Mouse (Mus musculus): ENCODE data around the gene Fntb. TPM values are rescaled to one million over a fixed set of nuclear protein-coding genes. Genes with fewer than 3 reads are reported as not detected.
"Not testable (repeated sequence)": the region's sequence is repeated elsewhere in the genome, so short reads cannot be mapped to it uniquely, and the experiment has no call there.

Fntb gene
- total and polyA plus RNA-seq, 2 experiments from 2014 or later: 33.2 to 36.2 TPM

DNA sequence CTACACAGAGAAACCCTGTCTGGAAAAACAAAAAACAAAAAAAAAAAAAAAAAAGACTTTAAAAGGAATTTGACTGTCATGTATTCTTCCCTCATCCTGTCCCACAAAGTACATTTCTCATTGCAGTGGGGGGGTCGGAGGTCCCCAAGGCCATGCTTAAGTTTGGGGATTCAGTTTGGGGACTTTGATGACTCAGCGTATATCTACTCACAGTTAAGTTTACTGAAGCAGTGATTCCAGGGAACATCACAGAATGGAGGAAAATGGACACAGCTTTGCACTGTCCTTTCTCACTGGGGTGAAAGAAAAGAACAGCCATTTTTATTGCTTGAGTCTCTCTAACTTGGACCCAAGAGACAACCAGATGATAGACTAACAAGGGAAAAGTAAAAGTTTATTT lies 87.0 kb downstream of the Fntb start:
- H3K9me3 ChIP-seq (ENCODE audit: low read length): no peaks in the 10 kb centered on the region
- DNase-seq (ENCODE audit: low spot score) (no peak), ATAC-seq (no peak)
- H3K9ac ChIP-seq (replicated peaks; ENCODE audit: low read length): no peak overlapping the region
- TF ChIP-seq CTCF (IDR thresholded peaks at IDR 0.05; ENCODE audit: low read depth): no peak
- no peak overlapping the region for H3K4me3 ChIP-seq (ENCODE audit: low read length)
- H3K36me3 ChIP-seq (ENCODE audit: insufficient read depth, low read length): no peaks in the 10 kb centered on the region
- H3K27ac ChIP-seq: no peak overlapping the region
- WGBS: 93% methylated on average over 2 of the region's 2 CpGs
- H3K27me3 ChIP-seq (ENCODE audit: insufficient read depth, low read length): no peaks in the 10 kb centered on the region
- H3K4me2 ChIP-seq (ENCODE audit: low read depth, low read length): no peak overlapping the region
- no peaks in the 10 kb centered on the region for H3K4me1 ChIP-seq (ENCODE audit: insufficient read depth, low read length)

DNA sequence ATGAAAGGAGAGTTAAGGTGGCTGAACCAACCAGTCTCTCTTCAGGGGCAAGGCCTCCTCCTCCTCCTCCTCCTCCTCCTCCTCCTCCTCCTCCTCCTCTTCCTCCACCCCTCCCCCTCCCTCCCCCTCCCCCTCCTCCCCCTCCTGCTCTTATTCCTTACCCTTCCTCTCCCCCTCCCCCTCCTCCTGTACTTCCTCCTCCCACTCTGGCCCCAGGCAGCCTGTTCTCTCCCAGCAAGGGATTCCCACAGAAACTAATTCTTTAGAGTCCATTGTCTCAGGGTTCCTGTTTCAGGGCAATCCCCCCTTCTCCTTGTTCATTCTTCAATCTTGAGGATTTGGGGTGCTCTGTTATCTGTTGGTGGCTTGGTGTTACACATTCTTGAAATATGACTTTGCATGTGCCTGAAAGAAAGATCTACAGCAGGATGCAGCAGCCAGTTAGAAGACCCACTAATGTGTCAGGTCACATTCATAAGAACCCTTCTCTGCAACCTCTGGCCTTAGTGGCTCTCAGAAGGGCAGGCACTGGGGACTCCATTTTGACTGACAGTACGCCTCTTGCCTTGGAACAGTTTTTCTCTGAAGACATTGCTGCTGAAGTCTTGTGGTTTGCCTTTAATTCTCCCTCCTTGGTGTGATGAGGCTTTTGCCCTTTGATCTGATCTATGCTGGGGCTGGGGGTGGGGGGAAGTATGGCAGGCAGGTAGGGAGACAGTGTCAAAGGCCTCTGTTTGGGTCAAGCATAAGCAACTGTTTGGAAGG lies 88.2 kb downstream of the Fntb start:
- no peak overlapping the region for H3K4me2 ChIP-seq (ENCODE audit: low read depth, low read length)
- WGBS: 96% methylated on average over 1 of the region's 1 CpGs
- no peak for DNase-seq (ENCODE audit: low spot score)
- no peak for TF ChIP-seq CTCF (IDR thresholded peaks at IDR 0.05; ENCODE audit: low read depth)
- H3K36me3 ChIP-seq (ENCODE audit: insufficient read depth, low read length): no peaks in the 10 kb centered on the region
- no peaks in the 10 kb centered on the region for H3K27me3 ChIP-seq (ENCODE audit: insufficient read depth, low read length)
- no peak overlapping the region for H3K4me3 ChIP-seq (ENCODE audit: low read length)
- H3K4me1 ChIP-seq (ENCODE audit: insufficient read depth, low read length): no peaks in the 10 kb centered on the region
- ATAC-seq: no peak
- H3K27ac ChIP-seq: no peak overlapping the region
- H3K9ac ChIP-seq (replicated peaks; ENCODE audit: low read length): no peak overlapping the region
- no peaks in the 10 kb centered on the region for H3K9me3 ChIP-seq (ENCODE audit: low read length)

- WGBS: 66% methylated on average over 10 of the region's 10 CpGs
- H3K27me3 ChIP-seq (ENCODE audit: insufficient read depth, low read length): no peaks in the 10 kb centered on the region
- DNase-seq (ENCODE audit: low spot score): no peak
Observed at GRCm38 (mm10) chr12:76857087-76857486, 91.7 kb downstream of the Fntb start.

GRCm38 (mm10) chr12:76858788-76859187 lies 93.4 kb downstream of the Fntb start:
- ATAC-seq; H3K36me3 ChIP-seq (ENCODE audit: insufficient read depth, low read length); H3K9me3 ChIP-seq (ENCODE audit: low read length); H3K4me3 ChIP-seq (ENCODE audit: low read length); H3K9ac ChIP-seq (replicated peaks; ENCODE audit: low read length); H3K4me1 ChIP-seq (ENCODE audit: insufficient read depth, low read length); DNase-seq (ENCODE audit: low spot score); H3K27ac ChIP-seq; H3K27me3 ChIP-seq (ENCODE audit: insufficient read depth, low read length); H3K4me2 ChIP-seq (ENCODE audit: low read depth, low read length): not testable (repeated sequence)
- 72% methylated on average over 6 of the region's 6 CpGs for WGBS

More at GRCm38 (mm10) chr12:76857087-76857486, 91.7 kb downstream of the Fntb start:
- no peak for ATAC-seq
- Histone ChIP-seq H3K4me2 (ENCODE audit: low read depth, low read length) (no peak overlapping the region), H3K36me3 (ENCODE audit: insufficient read depth, low read length) (no peaks in the 10 kb centered on the region), H3K4me3 (ENCODE audit: low read length) (no peak overlapping the region), H3K27ac (no peak overlapping the region), H3K9ac (replicated peaks; ENCODE audit: low read length) (no peak overlapping the region), H3K9me3 (ENCODE audit: low read length) (no peaks in the 10 kb centered on the region), H3K4me1 (ENCODE audit: insufficient read depth, low read length) (no peaks in the 10 kb centered on the region)
- no peak for TF ChIP-seq CTCF (IDR thresholded peaks at IDR 0.05; ENCODE audit: low read depth)

DNA sequence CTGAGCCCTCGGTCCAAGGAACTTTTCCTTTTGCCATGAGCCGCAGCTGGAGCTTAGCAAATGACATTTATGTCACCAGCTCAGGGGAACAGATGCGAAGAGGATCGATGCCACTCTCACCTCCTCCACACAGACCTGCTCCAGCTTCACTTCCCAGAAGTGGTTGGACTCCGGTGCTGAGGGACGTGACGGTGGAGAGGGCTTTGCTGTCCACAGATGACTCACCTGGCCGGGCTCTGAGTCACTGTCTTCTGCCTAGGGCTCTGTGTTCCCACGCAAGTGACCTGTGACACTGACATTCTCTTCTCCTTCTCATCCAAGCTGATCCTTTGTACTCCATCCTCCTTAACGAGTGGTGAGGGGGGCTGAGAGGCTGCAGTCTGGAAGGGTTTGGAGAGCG lies 98.3 kb downstream of the Fntb start:
- Histone ChIP-seq H3K9ac (replicated peaks; ENCODE audit: low read length) (no peak overlapping the region), H3K4me3 (ENCODE audit: low read length) (no peak overlapping the region), H3K9me3 (ENCODE audit: low read length) (no peaks in the 10 kb centered on the region), H3K27me3 (ENCODE audit: insufficient read depth, low read length) (no peaks in the 10 kb centered on the region), H3K36me3 (ENCODE audit: insufficient read depth, low read length) (peaks cover 5% of the 10 kb centered on the region; the same call in 1 of the 2 replicates), H3K27ac (no peak overlapping the region), H3K4me1 (ENCODE audit: insufficient read depth, low read length) (no peaks in the 10 kb centered on the region), H3K4me2 (ENCODE audit: low read depth, low read length) (no peak overlapping the region)
- ATAC-seq (no peak), DNase-seq (ENCODE audit: low spot score) (no peak)
- 80% methylated on average over 11 of the region's 11 CpGs for WGBS
- TF ChIP-seq CTCF (IDR thresholded peaks at IDR 0.05; ENCODE audit: low read depth): no peak

DNA sequence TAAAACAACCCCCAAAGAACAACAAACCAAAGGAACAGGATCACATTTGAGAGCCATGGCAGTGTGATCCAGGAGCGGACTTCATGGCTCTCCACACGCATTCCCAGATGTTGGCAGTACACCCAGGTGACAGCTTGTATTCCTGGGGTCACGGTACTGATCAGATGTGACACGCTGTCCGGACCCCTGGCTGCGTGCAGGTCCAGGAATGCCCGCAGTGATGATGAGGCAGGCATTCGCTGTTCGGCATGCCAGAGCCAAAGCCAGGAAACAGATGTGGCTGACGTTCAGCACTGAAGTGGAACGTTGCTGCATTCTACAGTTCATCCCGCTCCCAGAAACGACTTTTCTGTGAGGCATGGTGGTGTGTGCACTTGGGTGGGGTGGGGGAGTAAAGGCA lies 99.9 kb downstream of the Fntb start:
- TF ChIP-seq CTCF (IDR thresholded peaks at IDR 0.05; ENCODE audit: low read depth): no peak
- H3K9me3 ChIP-seq (ENCODE audit: low read length): no peaks in the 10 kb centered on the region
- WGBS: 77% methylated on average over 13 of the region's 13 CpGs
- H3K9ac ChIP-seq (replicated peaks; ENCODE audit: low read length): no peak overlapping the region
- ATAC-seq: no peak
- no peak overlapping the region for H3K4me2 ChIP-seq (ENCODE audit: low read depth, low read length)
- no peak overlapping the region for H3K4me3 ChIP-seq (ENCODE audit: low read length)
- no peak for DNase-seq (ENCODE audit: low spot score)
- H3K27me3 ChIP-seq (ENCODE audit: insufficient read depth, low read length): no peaks in the 10 kb centered on the region
- H3K36me3 ChIP-seq (ENCODE audit: insufficient read depth, low read length): peaks cover 5% of the 10 kb centered on the region; the same call in 1 of the 2 replicates
- H3K4me1 ChIP-seq (ENCODE audit: insufficient read depth, low read length): no peaks in the 10 kb centered on the region
- H3K27ac ChIP-seq: no peak overlapping the region

GRCm38 (mm10) chr12:76867586-76868280 lies 102.3 kb downstream of the Fntb start:
- Histone ChIP-seq H3K27ac (no peak overlapping the region), H3K36me3 (ENCODE audit: insufficient read depth, low read length) (peaks cover 5% of the 10 kb centered on the region; the same call in 1 of the 2 replicates), H3K9ac (replicated peaks; ENCODE audit: low read length) (no peak overlapping the region), H3K4me1 (ENCODE audit: insufficient read depth, low read length) (no peaks in the 10 kb centered on the region), H3K4me3 (ENCODE audit: low read length) (no peak overlapping the region), H3K27me3 (ENCODE audit: insufficient read depth, low read length) (no peaks in the 10 kb centered on the region), H3K4me2 (ENCODE audit: low read depth, low read length) (no peak overlapping the region), H3K9me3 (ENCODE audit: low read length) (no peaks in the 10 kb centered on the region)
- TF ChIP-seq CTCF (IDR thresholded peaks at IDR 0.05; ENCODE audit: low read depth): no peak
- DNase-seq (ENCODE audit: low spot score): no peak
- ATAC-seq: no peak
- WGBS: 62% methylated on average over 10 of the region's 10 CpGs
